Mouse (Mus musculus) frontal cortex, postnatal 14 days (tissue): Measurements from ENCODE around the gene Atf7.
"Not testable (repeated sequence)": the region's sequence is repeated elsewhere in the genome, so short reads cannot be mapped to it uniquely, and the experiment has no call there.

Source experiments
- DNase-seq, 2 experiments: peaks; one replicate each; pipeline ENCODE4 v3.0.0; 2022; ENCODE audit warnings: low spot score in 2 of 2

Gene Atf7

DNA sequence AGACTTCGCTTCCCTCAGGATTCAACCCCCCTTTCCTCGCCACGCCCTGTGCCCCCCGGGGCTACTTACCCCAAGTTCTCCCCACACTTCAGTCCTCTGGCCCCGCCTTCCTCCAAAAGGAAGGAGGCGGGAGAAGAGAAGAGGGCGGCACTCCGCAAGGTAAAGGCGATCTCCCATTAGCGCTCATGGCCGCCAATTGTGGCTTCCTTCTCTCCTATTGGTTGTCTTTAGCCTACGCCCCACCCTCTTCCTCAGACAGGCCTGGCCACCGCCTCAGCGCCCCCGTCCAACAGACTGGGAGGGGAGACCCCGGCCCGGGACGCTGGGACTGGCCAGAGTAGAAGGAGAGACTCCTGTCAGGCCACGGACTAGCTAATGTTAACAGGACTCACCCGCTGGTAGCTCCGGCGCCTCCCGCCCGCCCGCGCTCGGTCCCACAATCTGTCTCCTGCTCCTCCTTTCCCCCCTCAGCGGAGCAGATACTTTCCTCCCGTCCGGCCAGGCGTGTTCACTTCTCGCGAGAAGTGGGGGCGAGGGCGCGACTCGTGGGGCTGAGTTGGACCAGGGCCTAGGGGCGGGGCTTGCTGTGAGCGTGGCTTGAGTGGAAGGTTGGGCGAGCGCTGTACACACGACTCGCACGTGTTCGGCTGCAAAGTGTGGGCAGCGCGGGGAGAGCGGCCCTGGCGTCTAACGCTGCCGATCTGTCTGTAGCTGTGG is at the start of gene Atf7, which contains the start of gene Gm28047:
TSS of gene Atf7 (minus strand) at position 495 of the 717 bp plus-strand sequence.
TSS of gene Gm28047 (minus strand) at position 98 of the 717 bp plus-strand sequence.
- DNase-seq, result peak; percentile 98 to 99

DNA sequence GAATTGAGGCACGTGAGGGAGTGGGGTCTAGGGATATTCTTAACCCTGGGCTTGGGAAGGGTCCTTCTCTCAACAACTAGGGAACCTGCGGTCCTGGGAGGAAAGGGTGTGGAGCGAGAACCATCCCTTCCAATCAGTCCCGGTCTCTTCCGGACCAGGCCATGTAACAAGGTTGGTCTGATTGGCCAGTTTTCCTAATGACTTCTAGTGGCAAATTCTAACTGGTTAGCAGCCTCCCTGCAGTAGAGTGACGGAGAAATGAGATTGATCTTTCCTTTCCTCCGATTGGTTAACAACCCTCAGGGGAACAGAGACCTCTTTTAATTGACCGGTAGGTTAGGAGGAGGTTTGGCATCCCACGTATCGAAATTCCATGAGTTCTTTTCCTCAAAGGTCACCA is 48.3 kb upstream of the Atf7 start:
- DNase-seq, result peak; percentile 47 to 63

DNA sequence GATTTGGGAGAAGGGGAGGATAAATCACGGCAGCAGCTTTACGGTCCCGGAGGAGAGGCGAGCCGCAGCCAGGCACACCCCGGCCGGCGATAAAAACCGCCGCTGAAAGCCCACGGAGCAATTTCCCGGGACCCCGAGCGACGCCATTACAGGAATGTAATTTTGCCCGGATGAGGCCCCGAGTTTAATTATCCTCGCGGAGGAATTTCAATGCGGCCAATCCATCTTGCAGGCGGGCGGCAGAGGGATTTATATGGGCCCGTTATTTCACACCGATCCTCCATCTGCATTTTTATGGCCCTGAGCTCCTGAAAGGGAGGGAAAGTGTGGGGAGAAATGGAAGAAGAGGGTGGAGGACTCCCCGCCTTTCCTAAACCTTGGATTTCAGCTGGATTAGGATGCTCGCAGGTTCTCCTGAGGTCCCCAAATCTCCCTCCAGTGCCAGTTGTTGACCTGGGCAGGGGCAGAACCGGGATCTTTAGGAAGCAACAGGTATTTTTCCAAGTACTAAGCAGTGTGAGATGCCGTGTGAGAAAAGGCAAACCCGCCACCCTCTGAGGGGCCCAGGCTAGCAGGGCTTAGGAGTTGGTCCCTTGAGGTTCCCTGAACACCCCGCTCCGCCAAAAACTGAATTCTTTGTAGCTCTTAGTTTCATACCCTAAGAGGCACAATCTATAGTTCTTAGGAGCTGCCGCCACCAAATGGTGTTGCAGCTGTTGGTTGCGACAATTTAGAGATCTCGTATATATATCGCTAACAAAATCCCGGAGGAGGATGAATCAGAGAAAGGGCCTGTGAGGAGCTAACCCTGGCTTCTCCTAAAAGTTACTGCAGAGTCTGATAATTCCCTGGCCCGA is 47.2 kb upstream of the Atf7 start, which contains the start of gene Atp5g2:
TSS of gene Atp5g2 (minus strand) at position 138 of the 857 bp plus-strand sequence.
- DNase-seq, result peak in 1 of 2 experiments; percentile 29

DNA sequence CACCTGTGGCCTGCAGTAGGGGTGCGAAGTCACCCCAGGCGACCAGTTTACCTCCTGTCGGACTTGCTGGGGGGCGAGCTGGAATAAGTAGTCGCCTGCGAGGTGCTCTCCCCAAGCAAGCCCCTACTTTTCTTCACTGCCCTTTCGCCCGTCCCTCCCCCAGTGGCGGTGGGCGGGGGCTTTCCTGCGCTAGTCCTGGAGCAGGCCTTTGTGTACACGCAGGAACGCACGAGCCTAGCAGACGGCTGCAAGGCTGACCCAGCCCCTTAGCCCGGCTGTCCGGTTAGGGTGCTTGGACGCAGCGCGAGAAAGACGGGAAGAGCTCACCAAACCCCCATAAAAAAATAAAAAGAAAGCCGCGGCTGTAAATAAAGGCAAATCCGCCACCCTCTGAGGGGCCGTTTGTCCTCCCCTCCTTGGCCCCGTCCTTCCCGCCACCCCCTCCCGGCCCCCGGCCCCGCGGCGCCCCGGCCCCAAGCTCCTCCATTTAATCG is 46.5 kb upstream of the Atf7 start:
- peak; percentile 62 to 69 for DNase-seq

DNA sequence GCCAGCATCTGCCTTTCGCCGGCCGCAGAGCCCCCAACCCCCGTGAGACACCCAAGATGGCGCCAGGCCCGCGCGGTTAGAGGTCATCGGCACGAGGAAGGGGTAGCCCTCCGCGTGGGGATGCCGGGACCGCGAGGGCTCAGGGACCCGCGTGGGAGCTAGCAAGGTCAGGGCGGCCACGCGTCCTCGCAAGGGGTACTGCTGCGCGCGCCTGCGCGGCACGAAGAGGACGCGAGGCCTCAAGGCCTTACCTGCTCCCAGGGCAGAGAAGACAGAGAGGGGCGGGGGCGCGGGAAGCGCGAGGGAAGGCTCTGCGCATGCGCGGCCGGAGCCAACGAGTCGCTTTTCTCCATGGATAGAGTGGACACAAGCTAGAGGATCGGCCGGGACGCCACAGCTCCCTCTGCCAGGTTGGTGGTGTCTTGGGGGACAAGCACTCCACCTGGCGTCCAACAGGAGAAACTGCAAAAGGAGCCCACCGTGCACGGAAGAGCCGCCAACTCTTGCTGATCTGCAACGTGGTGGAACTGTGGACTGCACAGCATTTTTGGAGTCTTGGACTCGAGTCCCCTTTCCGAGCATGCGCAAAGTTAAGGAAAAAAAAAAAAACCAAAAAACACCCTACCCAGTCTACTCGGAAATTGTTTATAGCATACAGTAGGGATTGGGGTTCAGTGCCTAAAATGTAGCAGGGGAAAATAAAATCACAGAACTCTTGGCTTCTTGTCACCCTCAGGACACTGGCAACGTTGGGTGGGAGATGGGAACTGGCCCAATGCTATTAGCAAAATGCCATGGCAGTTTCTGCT is 45.7 kb upstream of the Atf7 start:
- DNase-seq, result peak; percentile 98

DNA sequence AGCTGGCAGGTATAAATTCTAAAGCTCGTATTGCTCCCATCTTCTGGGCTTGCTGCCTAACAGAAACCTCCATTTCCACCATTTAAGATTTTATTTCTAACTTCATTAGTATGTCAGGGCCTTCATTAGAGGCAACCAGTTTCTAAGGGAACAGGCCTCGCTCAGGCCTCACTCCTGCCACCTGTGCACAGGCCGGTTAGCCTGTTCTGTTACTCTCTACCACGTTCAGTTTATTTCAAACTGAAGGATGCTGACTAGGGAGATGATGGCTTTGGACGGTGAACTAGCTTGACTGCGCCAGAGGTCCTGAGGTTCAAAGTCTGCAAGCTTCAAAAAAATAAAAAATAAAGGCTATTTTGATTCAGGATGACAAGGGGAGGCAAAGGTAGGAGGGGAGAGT is 45.0 kb upstream of the Atf7 start:
- DNase-seq, result no peak

DNA sequence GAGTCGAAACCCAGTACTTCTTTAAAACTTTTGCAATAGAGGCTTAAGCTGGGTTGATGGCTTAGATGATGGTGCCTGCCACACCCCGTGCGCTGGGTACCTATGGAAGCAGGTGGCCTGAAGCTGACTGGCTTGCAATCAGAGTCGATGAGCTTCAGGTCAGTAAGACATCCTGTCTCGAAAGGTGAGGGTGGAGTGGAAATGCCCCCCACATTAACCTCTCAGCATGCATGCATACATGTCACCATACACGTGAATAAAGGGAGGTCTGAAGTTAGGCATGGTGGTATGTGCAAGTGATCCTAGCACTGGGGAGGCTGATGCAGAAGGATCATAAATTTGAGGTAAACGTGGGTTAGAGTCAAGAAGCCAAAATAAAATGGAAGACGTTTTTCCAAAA is 44.3 kb upstream of the Atf7 start:
- no peak for DNase-seq

DNA sequence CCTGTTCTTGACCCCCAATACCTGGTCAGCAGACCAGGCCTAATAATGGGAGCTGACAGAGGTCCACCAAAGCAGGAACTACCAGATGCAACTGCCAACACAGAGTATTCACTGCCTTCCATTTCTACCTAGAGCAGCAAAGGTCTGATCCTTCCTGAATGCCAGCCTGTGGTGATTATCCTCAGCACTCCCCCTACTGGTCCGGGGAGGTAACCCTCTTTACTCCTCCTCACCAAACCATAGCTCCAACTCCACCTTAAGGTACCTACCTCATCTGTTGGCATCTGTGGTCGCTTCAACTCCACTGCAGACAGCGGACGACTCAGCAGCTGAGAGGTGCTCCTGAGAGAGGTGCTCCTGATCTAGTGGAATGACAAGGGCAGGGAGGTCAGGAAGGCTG is 40.2 kb upstream of the Atf7 start:
- no peak for DNase-seq

DNA sequence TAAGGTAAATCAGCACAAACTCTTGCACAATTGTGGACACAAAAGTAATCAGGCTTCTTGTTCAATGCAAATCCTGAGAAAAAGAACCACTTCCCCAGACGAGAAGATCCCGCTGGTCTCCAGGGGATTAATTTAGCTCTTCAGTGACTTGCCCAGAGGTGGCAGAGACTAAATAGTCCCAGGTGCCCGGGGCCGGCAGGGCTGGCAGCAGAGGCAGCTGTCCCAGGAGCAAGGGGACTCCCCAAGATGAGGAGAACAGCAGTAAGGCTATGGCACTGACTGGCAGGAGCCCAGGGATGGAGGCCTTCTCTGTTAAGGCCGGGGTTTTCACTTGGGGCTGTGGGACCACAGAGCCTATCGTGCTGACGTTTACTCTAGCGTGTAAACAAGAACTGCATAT is 38.6 kb upstream of the Atf7 start:
- no peak for DNase-seq

DNA sequence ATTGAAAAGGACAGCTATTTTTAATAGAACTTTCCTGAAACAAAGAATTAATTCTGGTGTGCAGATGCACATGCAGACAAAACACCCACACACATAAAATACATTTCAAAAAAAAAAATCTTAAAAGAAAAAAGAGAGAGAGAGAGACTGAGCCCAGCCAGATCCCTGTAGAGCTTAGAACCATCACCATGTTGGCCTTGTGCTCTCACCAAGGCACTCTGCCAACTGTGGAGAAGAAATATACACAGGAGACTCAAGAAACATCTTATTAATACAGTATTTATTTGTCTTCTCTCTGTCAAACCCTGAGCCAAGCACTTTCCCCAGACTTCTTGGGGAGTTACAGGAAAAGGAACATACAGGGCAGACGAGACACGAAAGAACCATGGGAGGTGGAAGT is 37.3 kb upstream of the Atf7 start:
- not testable (repeated sequence) for DNase-seq

DNA sequence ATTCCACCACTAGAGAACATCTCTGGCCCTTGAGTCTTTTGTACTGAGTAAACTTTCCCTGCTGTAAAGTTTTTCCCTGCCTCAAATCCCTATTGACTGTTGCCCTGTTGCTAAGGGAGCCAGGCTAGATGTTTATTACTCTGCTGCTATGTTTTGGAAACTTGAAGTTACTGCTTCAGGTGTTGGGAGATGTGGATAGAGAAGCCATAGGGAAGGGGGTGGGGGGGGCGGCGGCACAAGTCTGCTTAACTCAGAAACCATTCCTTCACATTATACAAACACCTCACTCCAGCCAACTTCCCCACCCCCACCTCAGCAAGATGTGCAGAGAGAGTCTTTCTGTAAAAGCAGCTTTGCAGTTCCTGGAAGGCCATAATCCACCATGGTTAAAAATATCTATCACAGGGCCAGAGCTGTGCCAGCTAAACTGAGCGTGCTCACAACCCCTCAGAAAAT is 32.7 kb upstream of the Atf7 start:
- no peak for DNase-seq

DNA sequence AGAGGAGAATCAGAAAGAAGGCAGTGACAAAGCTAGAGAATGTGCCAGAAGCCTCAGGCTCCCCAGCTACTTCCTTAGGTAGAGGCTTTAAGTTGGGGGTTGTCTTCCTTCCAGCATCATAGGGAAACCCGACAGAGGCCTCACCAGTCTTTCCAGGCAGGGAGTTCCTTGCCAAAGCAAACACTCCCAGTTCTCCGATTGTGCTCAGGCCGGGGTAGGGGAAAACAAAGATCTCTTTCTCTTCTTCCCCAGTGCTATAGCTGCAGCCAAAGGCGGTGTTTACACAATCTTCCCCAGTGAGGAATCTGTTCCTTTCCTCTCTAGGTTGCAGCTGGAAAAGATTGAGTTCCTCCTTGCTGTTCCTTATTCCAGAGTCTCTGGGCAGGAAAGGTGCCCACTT is 31.4 kb upstream of the Atf7 start:
- no peak for DNase-seq

DNA sequence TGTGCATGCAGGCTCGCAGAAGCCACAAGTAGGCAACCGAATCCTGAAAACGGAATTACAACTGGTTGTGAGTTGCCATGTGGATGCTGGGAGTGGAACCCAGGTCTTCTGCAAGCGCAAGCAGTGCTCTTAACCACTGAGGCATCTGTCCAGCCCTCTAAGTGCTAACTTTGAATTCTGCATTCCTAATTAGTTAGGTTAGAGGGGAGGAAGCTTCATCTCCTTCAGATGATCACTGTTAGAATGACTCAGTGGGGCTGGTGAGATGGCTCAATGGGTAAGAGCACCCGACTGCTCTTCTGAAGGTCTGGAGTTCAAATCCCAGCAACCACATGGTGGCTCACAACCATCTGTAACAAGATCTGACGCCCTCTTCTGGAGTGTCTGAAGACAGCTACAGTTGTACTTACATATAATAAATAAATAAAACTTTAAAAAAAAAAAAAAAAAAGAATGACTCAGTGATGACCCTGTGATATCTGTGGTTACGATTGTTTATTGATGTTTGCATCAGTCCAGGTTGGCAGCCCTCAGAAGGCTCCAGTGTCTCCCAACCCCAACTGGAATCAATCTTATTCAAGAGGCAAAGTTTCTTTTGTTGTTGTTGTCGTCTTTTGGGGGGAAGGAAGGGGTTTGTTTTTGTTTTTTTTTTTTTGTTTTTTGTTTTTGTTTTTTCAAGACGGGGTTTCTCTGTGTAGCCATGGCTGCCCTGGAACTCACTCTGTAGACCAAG is 26.8 kb upstream of the Atf7 start:
- DNase-seq, result not testable (repeated sequence)

DNA sequence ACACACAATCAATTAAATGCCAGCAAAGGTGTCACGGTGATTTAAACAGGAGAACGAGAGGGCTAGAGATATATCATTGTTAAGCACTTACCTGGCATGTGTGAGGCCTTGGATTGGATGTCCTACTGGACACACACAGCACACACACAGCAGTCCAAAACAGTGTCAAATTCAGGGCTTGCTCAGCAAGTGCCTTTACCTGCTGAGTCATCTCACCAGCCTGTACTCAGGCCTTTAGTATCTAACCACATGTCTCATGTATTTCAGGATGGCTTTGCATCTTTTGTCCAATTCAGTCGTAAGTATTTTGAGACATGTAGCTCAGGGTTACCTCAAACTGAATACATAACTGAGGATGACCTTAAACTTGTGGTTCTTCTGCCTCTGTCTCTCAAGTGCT is 25.8 kb upstream of the Atf7 start:
- no peak for DNase-seq

DNA sequence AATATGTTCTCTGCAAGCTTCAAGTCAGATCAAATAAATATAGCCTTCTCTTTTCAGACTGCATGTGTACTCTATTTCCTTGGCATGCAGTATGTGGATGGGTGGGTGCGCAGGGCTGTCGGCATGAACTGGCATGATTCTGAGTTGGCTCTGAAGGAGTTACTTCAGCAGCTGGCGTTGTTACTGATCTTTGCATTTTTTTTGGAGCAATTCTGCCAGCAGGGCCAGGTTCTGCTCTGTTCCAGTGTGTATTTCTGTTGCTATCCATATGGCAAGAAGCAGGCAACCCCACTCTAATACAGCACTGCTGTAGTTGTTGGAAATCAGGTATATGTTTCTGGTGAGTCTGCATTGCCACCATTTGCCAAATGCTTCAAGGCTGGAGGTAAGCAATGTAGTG is 10.6 kb upstream of the Atf7 start:
- DNase-seq, result peak in 1 of 2 experiments; percentile 58

DNA sequence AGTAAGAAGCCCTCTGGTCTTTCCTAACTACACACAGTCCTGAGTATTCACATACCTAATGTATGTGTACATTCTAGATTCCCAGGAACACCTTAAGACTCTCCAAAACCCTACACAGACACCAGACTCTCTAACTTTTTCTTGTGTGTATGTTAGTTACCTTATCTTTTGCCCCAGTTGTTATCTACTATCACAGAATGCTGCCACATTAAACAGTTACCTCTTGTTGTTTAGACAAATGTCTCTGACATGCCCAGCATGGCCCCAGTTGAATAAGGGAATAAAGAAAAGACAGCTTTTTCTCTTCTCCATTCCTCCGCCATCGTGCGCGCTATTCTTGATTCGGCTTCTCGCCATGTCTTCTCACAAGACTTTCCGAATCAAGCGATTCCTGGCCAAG is 9.4 kb upstream of the Atf7 start:
- DNase-seq, result no peak

DNA sequence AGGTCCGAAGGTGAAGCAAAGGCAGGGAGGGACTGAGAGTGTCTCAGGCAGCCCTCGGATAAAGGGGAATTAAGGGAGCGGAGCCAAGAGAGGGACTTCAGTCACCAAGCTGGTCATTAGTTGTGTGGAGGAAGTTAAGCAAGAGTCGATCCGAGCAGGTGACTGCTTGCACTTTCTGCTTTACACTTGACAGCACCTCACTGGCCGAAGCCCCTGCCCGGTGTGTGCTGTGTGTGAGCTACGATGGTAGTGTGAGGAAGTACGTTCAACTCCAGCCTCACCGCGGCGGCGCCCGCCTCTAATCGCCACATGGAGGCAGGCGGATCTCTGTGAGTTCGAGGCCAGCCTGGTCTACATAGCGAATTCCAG is 407 bp upstream of the Atf7 start:
- DNase-seq, result no peak

DNA sequence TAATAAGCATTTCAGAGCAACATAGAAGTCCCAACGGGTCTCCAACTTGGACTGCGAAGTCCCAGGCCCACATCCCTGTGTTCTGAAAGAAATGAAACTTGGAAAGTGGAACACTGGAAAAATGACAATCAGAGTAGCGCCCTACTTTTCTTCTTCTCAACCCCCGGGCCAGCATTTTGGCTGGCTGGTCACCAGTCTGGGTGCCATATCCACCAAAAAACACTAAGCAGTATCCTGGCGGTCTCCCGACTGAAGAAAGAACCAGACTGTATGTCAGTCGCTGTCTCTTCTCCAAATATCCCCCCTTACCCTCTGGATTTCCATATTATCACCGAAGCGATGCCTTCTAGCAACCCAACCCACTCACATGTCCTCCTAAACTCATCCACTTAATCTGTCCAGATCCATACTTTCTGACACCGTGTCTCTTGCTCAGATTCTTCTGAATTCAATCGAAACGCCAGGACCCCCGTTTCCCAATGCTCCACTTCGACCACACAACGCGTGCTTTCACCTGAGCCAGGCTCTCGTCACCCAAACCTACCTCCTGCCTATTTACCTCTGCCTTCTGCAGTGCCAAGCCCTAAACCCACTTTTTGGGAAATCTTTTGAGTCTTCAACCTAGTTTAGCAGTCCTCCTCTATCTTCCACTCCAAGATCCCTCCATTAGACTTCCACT is 834 bp downstream of the Atf7 start:
- DNase-seq, result no peak

DNA sequence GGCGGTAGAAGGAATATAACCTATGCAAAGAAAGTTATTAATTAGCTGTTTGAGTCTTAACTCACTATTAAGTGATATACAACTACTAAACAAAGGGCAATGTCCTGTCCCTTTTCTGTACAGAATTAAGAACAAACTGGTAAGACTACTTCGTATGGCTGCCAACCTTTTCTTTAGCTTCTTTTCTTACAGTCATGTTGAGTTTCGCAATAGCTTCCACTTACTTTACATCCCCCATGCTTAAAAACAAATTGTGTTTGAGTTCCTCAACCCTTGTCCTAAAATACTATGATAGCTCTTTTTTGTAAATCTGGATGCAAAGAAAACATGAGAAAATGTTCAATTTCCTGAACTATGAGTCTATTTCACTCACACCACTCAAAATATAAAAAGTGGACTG is 2.1 kb downstream of the Atf7 start:
- no peak for DNase-seq

DNA sequence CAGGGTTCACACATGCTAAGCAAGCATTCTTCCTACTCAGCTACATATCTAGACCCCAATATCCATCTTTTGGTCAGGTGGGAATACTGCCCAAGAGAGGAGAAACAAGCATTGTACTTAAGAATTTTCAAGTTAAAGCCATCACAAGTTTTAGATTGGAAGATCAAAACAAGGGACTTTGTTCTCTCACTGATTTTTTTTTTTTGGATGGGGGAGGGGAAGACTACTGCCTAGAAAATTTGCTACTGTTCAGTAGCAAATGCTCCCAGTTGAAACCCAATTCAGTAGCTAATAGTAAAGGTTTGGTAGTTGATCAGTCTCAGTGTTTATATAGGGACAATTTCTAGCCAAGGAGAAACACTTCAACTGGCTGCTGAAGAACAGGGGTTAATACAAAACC is 2.7 kb downstream of the Atf7 start:
- DNase-seq, result no peak

DNA sequence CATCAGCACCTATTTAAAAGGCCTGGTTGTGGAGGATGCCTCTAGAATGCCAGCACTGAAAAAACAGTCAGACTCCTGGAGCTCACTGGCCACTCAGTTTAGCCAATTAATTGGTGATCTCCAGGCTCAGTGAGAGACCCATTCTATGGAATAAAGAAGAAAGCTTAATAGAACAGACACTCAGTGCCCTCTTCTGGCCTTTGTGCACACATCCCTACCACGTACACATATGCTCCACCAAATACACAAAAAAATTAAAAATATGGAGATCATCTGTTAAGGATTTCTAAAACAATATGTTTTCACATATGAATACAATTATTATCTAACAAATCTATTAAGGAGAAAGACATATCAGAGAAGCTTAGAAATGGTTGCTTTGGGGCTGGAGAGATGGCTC is 4.5 kb downstream of the Atf7 start:
- DNase-seq, result no peak
